Mouse (Mus musculus) heart, adult 2 months (tissue): ENCODE results near the gene T.

ENCODE experiments used
- CTCF ChIP-seq: fragments of 200-600 bp; IDR thresholded peaks from 2 replicates; pipeline ENCODE4 v1.8.1; 2022; ENCODE audit warnings: antibody characterized with exemption, mild to moderate bottlenecking, moderate library complexity
- EP300 ChIP-seq: fragments of 200-500 bp; IDR thresholded peaks from 2 replicates; pipeline ENCODE4 v1.6.1; 2011; ENCODE audit warnings: low read depth, low read length, control low read depth; ENCODE audit not compliant: insufficient read depth
- POLR2A ChIP-seq: fragments of 200-500 bp; IDR thresholded peaks from 2 replicates; pipeline ENCODE4 v1.6.1; 2011; ENCODE audit warnings: mild to moderate bottlenecking, low read depth, low read length, control low read depth; ENCODE audit not compliant: insufficient read depth

DNA sequence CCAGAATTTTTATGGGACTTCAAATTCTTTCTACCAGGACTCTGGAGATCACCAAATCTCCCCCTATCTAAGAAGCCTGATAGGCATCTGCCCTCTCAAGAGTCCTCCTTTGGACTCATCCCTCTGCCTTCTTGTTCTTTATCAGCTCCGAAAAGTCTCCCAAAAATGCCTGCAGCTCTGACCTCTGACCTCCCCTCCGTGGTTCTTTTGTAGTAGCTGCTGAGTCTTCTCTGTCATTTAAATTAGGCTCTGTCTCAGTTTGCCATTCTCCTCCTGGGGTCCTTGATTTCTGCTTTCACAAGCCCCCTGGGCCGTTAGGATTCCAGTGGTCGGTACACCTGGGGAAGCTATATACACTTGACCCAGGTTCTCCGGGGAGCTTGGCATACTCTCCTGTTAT lies 4.3 kb upstream of the T start:
- TF ChIP-seq CTCF = no peak
- TF ChIP-seq POLR2A = no peak
- TF ChIP-seq EP300 = no peak
